Mouse (Mus musculus) MEL (cell line): Measurements from ENCODE around the gene Ugt1a2. TPM values are rescaled to one million over a fixed set of nuclear protein-coding genes. Genes with fewer than 3 reads are reported as not detected.

Experiments
- DNase-seq: peaks from one replicate; pipeline ENCODE4 v3.0.0; 2011; ENCODE audit warnings: low read depth, low spot score
- H3K27ac ChIP-seq: 2 replicates; pipeline ENCODE4 v1.5.1; 2012; ENCODE audit warnings: low read depth, mild to moderate bottlenecking, control low read depth, low read length, moderate library complexity; ENCODE audit not compliant: control insufficient read depth
- H3K27me3 ChIP-seq, 2 experiments: fragments of 150-350 bp in 1 of 2; sonication (generic) in 1 of 2; 2 replicates each; pipeline ENCODE4 v1.6.1; 2012; ENCODE audit warnings: low read length in 2 of 2, mild to moderate bottlenecking in 2 of 2, improper control_type of control experiment in 1 of 2, moderate library complexity in 1 of 2; ENCODE audit not compliant: insufficient read depth in 2 of 2, control insufficient read depth in 1 of 2
- H3K36me3 ChIP-seq, 2 experiments: 2 replicates each; pipeline ENCODE4 v1.6.1; 2012 to 2014; ENCODE audit warnings: low read length in 2 of 2, improper control_type of control experiment in 1 of 2, inconsistent platforms in 1 of 2, mild to moderate bottlenecking in 1 of 2; ENCODE audit not compliant: insufficient read depth in 2 of 2, control insufficient read depth in 1 of 2
- H3K4me1 ChIP-seq, 2 experiments: fragments of 150-350 bp in 1 of 2; sonication (generic) in 1 of 2; 2 replicates each; pipeline ENCODE4 v1.6.1; 2012; ENCODE audit warnings: low read length in 2 of 2, improper control_type of control experiment in 1 of 2, mild to moderate bottlenecking in 1 of 2; ENCODE audit not compliant: insufficient read depth in 2 of 2, control insufficient read depth in 1 of 2
- H3K4me3 ChIP-seq, 2 experiments: fragments of 150-350 bp in 1 of 2; sonication (generic) in 1 of 2; 2 replicates each; pipeline ENCODE4 v1.5.1; 2012; ENCODE audit warnings: low read depth in 2 of 2, low read length in 2 of 2, mild to moderate bottlenecking in 2 of 2, moderate library complexity in 2 of 2, control low read depth in 1 of 2, improper control_type of control experiment in 1 of 2; ENCODE audit not compliant: control insufficient read depth in 1 of 2, insufficient read depth in 1 of 2
- H3K79me2 ChIP-seq: 2 replicates; pipeline ENCODE4 v1.6.1; 2012; ENCODE audit warnings: mild to moderate bottlenecking, low read length, moderate library complexity; ENCODE audit not compliant: control insufficient read depth, poor library complexity, insufficient read depth
- H3K9ac ChIP-seq: 2 replicates; pipeline ENCODE4 v1.6.1; 2012; ENCODE audit warnings: low read depth, mild to moderate bottlenecking, control low read depth, low read length, moderate library complexity; ENCODE audit not compliant: control insufficient read depth, poor library complexity, severe bottlenecking
- H3K9me3 ChIP-seq: fragments of 150-350 bp; sonication (generic); replicated peaks from 2 replicates; pipeline ENCODE4 v1.6.1; 2012; ENCODE audit warnings: mild to moderate bottlenecking, low read length, improper control_type of control experiment, moderate library complexity; ENCODE audit not compliant: insufficient read depth
- BHLHE40 ChIP-seq: IDR thresholded peaks from 2 replicates; pipeline ENCODE4 v1.6.1; 2012; ENCODE audit warnings: low read depth, mild to moderate bottlenecking, inconsistent platforms, low read length, improper control_type of control experiment, borderline replicate concordance
- CHD2 ChIP-seq: IDR thresholded peaks from 2 replicates; pipeline ENCODE4 v1.6.1; 2011; ENCODE audit warnings: low read length, improper control_type of control experiment
- E2F4 ChIP-seq: IDR thresholded peaks from 2 replicates; pipeline ENCODE4 v1.6.1; 2011; ENCODE audit warnings: low read depth, low read length, improper control_type of control experiment, borderline replicate concordance
- EP300 ChIP-seq, 2 experiments: IDR thresholded peaks; 2 replicates each; pipeline ENCODE4 v1.6.1; 2011; ENCODE audit warnings: improper control_type of control experiment in 2 of 2, low read length in 2 of 2, low read depth in 1 of 2, mild to moderate bottlenecking in 1 of 2
- ETS1 ChIP-seq: IDR thresholded peaks from 2 replicates; pipeline ENCODE4 v1.6.1; 2012; ENCODE audit warnings: low read depth, mild to moderate bottlenecking, inconsistent platforms, low read length, improper control_type of control experiment, moderate library complexity
- GABPA ChIP-seq: IDR thresholded peaks from 2 replicates; pipeline ENCODE4 v1.6.1; 2012; ENCODE audit warnings: low read depth, mild to moderate bottlenecking, inconsistent platforms, low read length, improper control_type of control experiment, moderate library complexity
- GATA1 ChIP-seq: IDR thresholded peaks from 2 replicates; pipeline ENCODE4 v1.6.1; 2011; ENCODE audit warnings: low read depth, low read length, improper control_type of control experiment
- HCFC1 ChIP-seq: IDR thresholded peaks from 2 replicates; pipeline ENCODE4 v1.6.1; 2012; ENCODE audit warnings: low read depth, mild to moderate bottlenecking, inconsistent platforms, low read length, improper control_type of control experiment, moderate library complexity
- JUND ChIP-seq: IDR thresholded peaks from 2 replicates; pipeline ENCODE4 v1.6.1; 2011; ENCODE audit warnings: low read depth, mild to moderate bottlenecking, improper control_type of control experiment, low read length
- KAT2A ChIP-seq: conservative IDR thresholded peaks from 2 replicates; pipeline ENCODE4 v1.6.1; 2012; ENCODE audit warnings: low read depth, low read length, improper control_type of control experiment, inconsistent platforms
- MAFK ChIP-seq: IDR thresholded peaks from 2 replicates; pipeline ENCODE4 v1.6.1; 2011; ENCODE audit warnings: low read depth, mild to moderate bottlenecking, low read length, improper control_type of control experiment, borderline replicate concordance
- MAX ChIP-seq: IDR thresholded peaks from 2 replicates; pipeline ENCODE4 v1.6.1; 2011; ENCODE audit warnings: low read length, improper control_type of control experiment
- MEF2A ChIP-seq: IDR thresholded peaks from 2 replicates; pipeline ENCODE4 v1.6.1; 2014; ENCODE audit warnings: low read depth, mild to moderate bottlenecking, inconsistent platforms, low read length, improper control_type of control experiment; ENCODE audit not compliant: poor library complexity, insufficient replicate concordance, severe bottlenecking; ENCODE audit errors: extremely low read depth
- MXI1 ChIP-seq: IDR thresholded peaks from 2 replicates; pipeline ENCODE4 v1.6.1; 2011; ENCODE audit warnings: mild to moderate bottlenecking, low read depth, low read length, improper control_type of control experiment
- MYB ChIP-seq: IDR thresholded peaks from 2 replicates; pipeline ENCODE4 v1.6.1; 2011; ENCODE audit warnings: mild to moderate bottlenecking, low read depth, low read length, improper control_type of control experiment
- NRF1 ChIP-seq: IDR thresholded peaks from 2 replicates; pipeline ENCODE4 v1.6.1; 2014; ENCODE audit warnings: low read depth, mild to moderate bottlenecking, inconsistent platforms, low read length, improper control_type of control experiment, moderate library complexity; ENCODE audit not compliant: poor library complexity, insufficient read depth, severe bottlenecking
- POLR2AphosphoS5 ChIP-seq: IDR thresholded peaks from 2 replicates; pipeline ENCODE4 v1.6.1; 2012; ENCODE audit warnings: low read depth, borderline replicate concordance, mild to moderate bottlenecking, inconsistent platforms, low read length, moderate library complexity, mixed read lengths
- RAD21 ChIP-seq: IDR thresholded peaks from 2 replicates; pipeline ENCODE4 v1.6.1; 2011; ENCODE audit warnings: mild to moderate bottlenecking, low read depth, low read length, improper control_type of control experiment
- SIN3A ChIP-seq: IDR thresholded peaks from 2 replicates; pipeline ENCODE4 v1.6.1; 2012; ENCODE audit warnings: low read length, improper control_type of control experiment, inconsistent platforms
- SMC3 ChIP-seq: IDR thresholded peaks from 2 replicates; pipeline ENCODE4 v1.6.1; 2011; ENCODE audit warnings: low read depth, low read length, improper control_type of control experiment
- TBP ChIP-seq: IDR thresholded peaks from 2 replicates; pipeline ENCODE4 v1.8.0; 2011; ENCODE audit warnings: low read depth, low read length, improper control_type of control experiment
- UBTF ChIP-seq: IDR thresholded peaks from 2 replicates; pipeline ENCODE4 v1.6.1; 2012; ENCODE audit warnings: low read depth, mild to moderate bottlenecking, inconsistent platforms, low read length, improper control_type of control experiment, moderate library complexity, borderline replicate concordance; ENCODE audit not compliant: insufficient read depth
- ZC3H11A ChIP-seq: IDR thresholded peaks from 2 replicates; pipeline ENCODE4 v1.6.1; 2012; ENCODE audit warnings: low read depth, mild to moderate bottlenecking, inconsistent platforms, low read length, improper control_type of control experiment
- ZMIZ1 ChIP-seq: IDR thresholded peaks from 2 replicates; pipeline ENCODE4 v1.6.1; 2012; ENCODE audit warnings: low read depth, mild to moderate bottlenecking, inconsistent platforms, low read length, improper control_type of control experiment, moderate library complexity
- ZNF384 ChIP-seq: IDR thresholded peaks from 2 replicates; pipeline ENCODE4 v1.6.1; 2012; ENCODE audit warnings: low read depth, mild to moderate bottlenecking, inconsistent platforms, low read length, improper control_type of control experiment
- polyA plus RNA-seq, 2 experiments: library from polyadenylated mRNA; stranded (reverse) in 1 of 2; unstranded in 1 of 2; fragments of >175 nt in 1 of 2; fragments of >200 nt in 1 of 2; gene quantifications; 2 replicates each; pipeline versions ENCODE4 v1.2.1 to v1.2.4; 2012; ENCODE audit warnings: low replicate concordance in 2 of 2, low read depth in 1 of 2; ENCODE audit not compliant: insufficient read length in 2 of 2, insufficient read depth in 1 of 2, missing spikeins in 1 of 2
- total RNA-seq: library from RNA; depleted of rRNA; stranded (reverse); fragments of 300-350 nt; gene quantifications from 2 replicates; pipeline ENCODE4 v1.2.3, GENCODE M21; 2012

The Ugt1a2 gene
- total and polyA plus RNA-seq, 3 experiments, result not detected

GRCm38 (mm10) chr1:88186325-88186935, 14.0 kb upstream of the Ugt1a2 start:
- Histone ChIP-seq H3K36me3 (no peaks in the 10 kb centered on the region), H3K9me3 (no peaks in the 10 kb centered on the region), H3K4me1 (no peaks in the 10 kb centered on the region), H3K27me3 (no peaks in the 10 kb centered on the region), H3K4me3 (no peak overlapping the region), H3K9ac (no peak overlapping the region), H3K79me2 (no peaks in the 10 kb centered on the region), H3K27ac (no peak overlapping the region)
- TF ChIP-seq EP300 (IDR thresholded peaks at IDR 0.05; ENCODE audit: low read depth in 1 of 2, low read length in 2 of 2), result no peak
- TF ChIP-seq MXI1, result no peak
- no peak for TF ChIP-seq ETS1
- no peak for TF ChIP-seq SMC3
- no peak for TF ChIP-seq E2F4
- TF ChIP-seq HCFC1, result no peak
- TF ChIP-seq MYB, result no peak
- TF ChIP-seq MAX, result no peak
- no peak for TF ChIP-seq ZC3H11A
- no peak for TF ChIP-seq SIN3A
- TF ChIP-seq RAD21, result no peak
- no peak for TF ChIP-seq TBP
- no peak for TF ChIP-seq MAFK
- no peak for TF ChIP-seq ZMIZ1
- no peak for TF ChIP-seq UBTF
- no peak for TF ChIP-seq CHD2
- TF ChIP-seq ZNF384, result no peak
- TF ChIP-seq BHLHE40, result no peak
- TF ChIP-seq KAT2A, result no peak
- no peak for TF ChIP-seq NRF1
- no peak for DNase-seq

- Histone ChIP-seq H3K27me3 (no peaks in the 10 kb centered on the region), H3K27ac (no peak overlapping the region), H3K79me2 (no peaks in the 10 kb centered on the region), H3K9ac (no peak overlapping the region), H3K4me1 (no peaks in the 10 kb centered on the region), H3K9me3 (no peaks in the 10 kb centered on the region), H3K4me3 (no peak overlapping the region), H3K36me3 (no peaks in the 10 kb centered on the region)
- no peak for DNase-seq
- TF ChIP-seq GABPA (no peak), GATA1 (no peak), POLR2AphosphoS5 (no peak), SIN3A (no peak), JUND (no peak), SMC3 (no peak), MEF2A (no peak), HCFC1 (no peak), ZNF384 (no peak)
Measured at GRCm38 (mm10) chr1:88192136-88192535, 8.3 kb upstream of the Ugt1a2 start.
